In genomic region chr13:119713821-119714220, GRCm38 (mm10) we compare ENCODE assay signal across 13 mouse cellular contexts. TPM values are rescaled to one million over a fixed set of nuclear protein-coding genes. Genes with fewer than 3 reads are reported as not detected.
DNase-seq lines count a peak whose midpoint lies in the region; ATAC-seq and TF ChIP-seq lines count a peak whose summit lies in the region.
"Had no signal": no experiment of that assay in that cellular context is flagged by ENCODE, and none has a peak within 500 bp of the region (broad histone marks: within the 10 kb centered on the region; RNA-seq: fewer than 3 reads in every experiment).

No protein-coding gene starts in this region.

- no peak for DNase-seq in hindbrain, embryonic 11.5 days (ENCODE audit: low spot score)
- DNase-seq in cerebellum, adult 11 months: peak; percentile 39
- DNase-seq in cerebellum, postnatal 25 days: peak; percentile 66 to 75
- no peak for DNase-seq in heart, postnatal 4 days
- DNase-seq in layer of hippocampus, adult 11-12 months (ENCODE audit: low spot score): no peak
- DNase-seq: kidney, adult 11 months; kidney, postnatal 10 days; right cerebral cortex, postnatal 14 days had no signal

- no peak overlapping the region for H3K27ac ChIP-seq in hindbrain, embryonic 16.5 days (ENCODE audit: low read depth, low read length)
- H3K27ac ChIP-seq in hindbrain, embryonic 11.5 days (ENCODE audit: low read depth, low read length): no peak overlapping the region
- peak overlapping the region; percentile 86 for H3K27ac ChIP-seq in bone marrow macrophage, adult 2 months (ENCODE audit: insufficient read depth, low read depth, low read length)
- H3K27ac ChIP-seq: hindbrain, embryonic 13.5 days; liver, embryonic 14.5 days; midbrain, embryonic 12.5 days had no signal

- no peak overlapping the region for H3K9ac ChIP-seq in hindbrain, embryonic 16.5 days (ENCODE audit: low read depth, low read length)
- H3K9ac ChIP-seq in hindbrain, embryonic 11.5 days (ENCODE audit: low read depth, low read length): no peak overlapping the region
- H3K9ac ChIP-seq: hindbrain, embryonic 13.5 days; liver, embryonic 14.5 days; midbrain, embryonic 12.5 days had no signal

- H3K9me3 ChIP-seq in hindbrain, embryonic 16.5 days (ENCODE audit: control insufficient read depth, low read length): no peaks in the 10 kb centered on the region
- no peaks in the 10 kb centered on the region for H3K9me3 ChIP-seq in hindbrain, embryonic 11.5 days (ENCODE audit: control insufficient read depth, low read length)
- H3K9me3 ChIP-seq: hindbrain, embryonic 13.5 days; midbrain, embryonic 12.5 days had no signal

- TF ChIP-seq CTCF in bone marrow macrophage, adult 2 months (IDR thresholded peaks at IDR 0.05; ENCODE audit: low read depth, low read length): no peak

- WGBS in hindbrain, embryonic 16.5 days: 63% methylated on average over 9 of the region's 9 CpGs
- WGBS in hindbrain, embryonic 11.5 days: 78% methylated on average over 9 of the region's 9 CpGs

- no peaks in the 10 kb centered on the region for H3K27me3 ChIP-seq in hindbrain, embryonic 16.5 days (replicated peaks; ENCODE audit: control insufficient read depth, insufficient read depth, low read length)
- H3K27me3 ChIP-seq in hindbrain, embryonic 11.5 days (ENCODE audit: control insufficient read depth, insufficient read depth, low read length): no peaks in the 10 kb centered on the region
- H3K27me3 ChIP-seq: hindbrain, embryonic 13.5 days; midbrain, embryonic 12.5 days had no signal

- H3K4me3 ChIP-seq in hindbrain, embryonic 16.5 days (ENCODE audit: low read length): no peak overlapping the region
- no peak overlapping the region for H3K4me3 ChIP-seq in hindbrain, embryonic 11.5 days (ENCODE audit: low read depth, low read length)
- H3K4me3 ChIP-seq in bone marrow macrophage, adult 2 months (ENCODE audit: insufficient read depth, low read length): peak overlapping the region; percentile 4; the same call in 1 of the 2 replicates
- H3K4me3 ChIP-seq: hindbrain, embryonic 13.5 days; midbrain, embryonic 12.5 days had no signal

- no peaks in the 10 kb centered on the region for H3K4me1 ChIP-seq in hindbrain, embryonic 16.5 days (ENCODE audit: control insufficient read depth, insufficient read depth, low read depth, low read length)
- no peaks in the 10 kb centered on the region for H3K4me1 ChIP-seq in hindbrain, embryonic 11.5 days (replicated peaks; ENCODE audit: control insufficient read depth, insufficient read depth, low read length)
- peaks cover 22% of the 10 kb centered on the region for H3K4me1 ChIP-seq in bone marrow macrophage, adult 2 months (ENCODE audit: control insufficient read depth, insufficient read depth, low read length)
- H3K4me1 ChIP-seq: hindbrain, embryonic 13.5 days; midbrain, embryonic 12.5 days had no signal

- no peak for TF ChIP-seq POLR2A in bone marrow macrophage, adult 2 months (IDR thresholded peaks at IDR 0.05; ENCODE audit: borderline replicate concordance, low read depth, low read length)

- H3K4me2 ChIP-seq in hindbrain, embryonic 16.5 days (ENCODE audit: low read length): no peak overlapping the region
- H3K4me2 ChIP-seq in hindbrain, embryonic 11.5 days (replicated peaks; ENCODE audit: low read depth, low read length): no peak overlapping the region
- H3K4me2 ChIP-seq: hindbrain, embryonic 13.5 days; midbrain, embryonic 12.5 days had no signal

- H3K36me3 ChIP-seq in hindbrain, embryonic 16.5 days (ENCODE audit: control insufficient read depth, insufficient read depth, low read length): peaks cover 14% of the 10 kb centered on the region
- 0 out of 2 replicates have a peak, but pooled peaks cover 2% of the 10 kb centered on the region for H3K36me3 ChIP-seq in hindbrain, embryonic 11.5 days (ENCODE audit: control insufficient read depth, insufficient read depth, low read length)

- peak; percentile 22; the same call in 1 of the 2 replicates for ATAC-seq in hindbrain, embryonic 16.5 days
- no peak for ATAC-seq in hindbrain, embryonic 11.5 days (ENCODE audit: low FRiP score)

RNA-seq across cellular contexts. Expression of gene Hmgcs1, which starts 23.6 kb away (rescaled TPM):
- polyA plus RNA-seq in hindbrain, embryonic 16.5 days (2015; fragmentation: Nextera tagmentation; extraction: Ambion mirVana): 567 and 577 TPM in 2 replicates
- polyA plus RNA-seq in hindbrain, embryonic 11.5 days (2014; fragmentation: Nextera tagmentation; extraction: Ambion mirVana): 493 and 527 TPM in 2 replicates
- 29.3 and 34.5 TPM in 2 replicates for polyA plus RNA-seq in bone marrow macrophage, adult 2 months (2012; ENCODE audit: insufficient read depth, insufficient read length, missing spikeins)
- 100 to 1,000 TPM; 107 to 115 TPM for total RNA-seq in heart, postnatal 4 days (2021)

RNA-seq across cellular contexts. Expression of gene Nim1k, which starts 41.9 kb away (rescaled TPM):
- 6.7 and 7.5 TPM in 2 replicates for polyA plus RNA-seq in hindbrain, embryonic 16.5 days (2015; fragmentation: Nextera tagmentation; extraction: Ambion mirVana)
- polyA plus RNA-seq in hindbrain, embryonic 11.5 days (2014; fragmentation: Nextera tagmentation; extraction: Ambion mirVana): 1.0 and 2.1 TPM in 2 replicates
- polyA plus RNA-seq in bone marrow macrophage, adult 2 months (2012; ENCODE audit: insufficient read depth, insufficient read length, missing spikeins): 0.55 and 1.0 TPM in 2 replicates
- total RNA-seq in heart, postnatal 4 days (2021): under 1 TPM; 0.68 to 0.69 TPM

Comparison
In these comparisons a context has a peak if more than half of its experiments do, and no peak if none do; other contexts are left out.
1. DNase-seq: peak in cerebellum, adult 11 months (single experiment) and cerebellum, postnatal 25 days (2 of 2); none in hindbrain, embryonic 11.5 days (single experiment), heart, postnatal 4 days (single experiment) and layer of hippocampus, adult 11-12 months (single experiment).
2. RNA of gene Hmgcs1, which starts 23.6 kb away (polyA plus RNA-seq): 567 to 577 TPM in hindbrain, embryonic 16.5 days and 493 to 527 TPM in hindbrain, embryonic 11.5 days; 29.3 to 34.5 TPM in bone marrow macrophage, adult 2 months; every median in the first group is over 10 times any median in the second.